Mouse (Mus musculus): Measurements from ENCODE around the gene Cpeb3.

DNA sequence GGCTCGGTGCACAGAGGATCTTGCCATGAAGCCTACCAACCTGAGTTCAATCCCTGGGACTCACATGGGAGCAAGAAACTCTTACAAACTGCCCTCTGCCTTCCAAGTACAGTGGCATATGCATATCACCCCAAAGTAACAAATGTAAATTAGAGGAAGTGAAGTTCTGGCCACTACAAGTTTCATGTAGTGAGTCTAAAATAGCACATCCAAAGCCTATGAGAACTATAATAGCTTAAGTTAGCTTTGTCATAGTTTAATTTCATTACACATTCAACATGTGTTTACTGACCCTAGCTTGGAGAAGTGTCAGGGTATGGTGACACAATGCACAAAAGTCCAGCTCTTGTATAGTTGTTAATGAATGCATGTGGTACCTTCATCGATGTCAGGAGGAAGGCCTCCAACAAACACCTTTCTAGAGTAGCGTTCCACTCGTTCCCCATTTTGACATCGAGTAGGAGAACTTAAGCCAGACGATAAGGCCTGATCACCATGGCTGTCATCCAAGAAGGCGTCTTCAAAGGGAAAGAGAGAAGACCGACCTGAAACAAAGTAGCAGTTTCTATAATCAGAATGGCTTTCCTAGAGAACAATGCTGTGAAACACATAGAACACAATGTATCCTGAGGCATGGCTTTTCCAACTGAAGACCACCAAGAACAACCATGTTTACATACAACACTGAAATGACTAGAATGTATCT lies 120.2 kb downstream of the Cpeb3 start:
- no peak for TF ChIP-seq GATA1 (IDR thresholded peaks at IDR 0.05; ENCODE audit: borderline replicate concordance, low read length)
- TF ChIP-seq FLI1 (IDR thresholded peaks at IDR 0.05; ENCODE audit: low read length) = no peak
